Mouse (Mus musculus): ENCODE measurements around the gene Sulf2. TPM values are rescaled to one million over a fixed set of nuclear protein-coding genes. Genes with fewer than 3 reads are reported as not detected.

The Sulf2 gene
- polyA plus RNA-seq, 1 experiment from 2014 or later: 235 TPM

GRCm38 (mm10) chr2:166142561-166143112, 12.8 kb downstream of the Sulf2 start:
- Histone ChIP-seq H3K9ac (replicated peaks; ENCODE audit: low read depth, low read length) (no peak overlapping the region), H3K9me3 (ENCODE audit: control insufficient read depth, low read depth, low read length) (no peaks in the 10 kb centered on the region), H3K4me1 (ENCODE audit: control insufficient read depth, insufficient read depth, low read length) (peaks cover 20% of the 10 kb centered on the region), H3K36me3 (ENCODE audit: control insufficient read depth, insufficient read depth, low read length) (0 out of 2 replicates have a peak, but pooled peaks cover 3% of the 10 kb centered on the region), H3K27ac (ENCODE audit: low read length) (peak overlapping the region; percentile 66; the same call in 1 of the 2 replicates), H3K27me3 (ENCODE audit: control insufficient read depth, insufficient read depth, low read length) (no peaks in the 10 kb centered on the region), H3K4me3 (ENCODE audit: low read depth, low read length) (no peak overlapping the region), H3K4me2 (replicated peaks; ENCODE audit: low read depth, low read length) (no peak overlapping the region)
- peak; percentile 12; the same call in 1 of the 2 replicates for ATAC-seq (ENCODE audit: insufficient number of reproducible peaks, insufficient read depth, low FRiP score, low read depth)
- 64% methylated on average over 19 of the region's 19 CpGs for WGBS

GRCm38 (mm10) chr2:166141910-166142309, 13.6 kb downstream of the Sulf2 start:
- ATAC-seq (ENCODE audit: insufficient number of reproducible peaks, insufficient read depth, low FRiP score, low read depth): no peak
- Histone ChIP-seq H3K36me3 (ENCODE audit: control insufficient read depth, insufficient read depth, low read length) (0 out of 2 replicates have a peak, but pooled peaks cover 3% of the 10 kb centered on the region), H3K9ac (replicated peaks; ENCODE audit: low read depth, low read length) (no peak overlapping the region), H3K4me1 (ENCODE audit: control insufficient read depth, insufficient read depth, low read length) (peaks cover 17% of the 10 kb centered on the region), H3K27ac (ENCODE audit: low read length) (no peak overlapping the region), H3K9me3 (ENCODE audit: control insufficient read depth, low read depth, low read length) (no peaks in the 10 kb centered on the region), H3K4me2 (replicated peaks; ENCODE audit: low read depth, low read length) (no peak overlapping the region), H3K27me3 (ENCODE audit: control insufficient read depth, insufficient read depth, low read length) (no peaks in the 10 kb centered on the region), H3K4me3 (ENCODE audit: low read depth, low read length) (no peak overlapping the region)
- WGBS: 76% methylated on average over 1 of the region's 1 CpGs

GRCm38 (mm10) chr2:166141039-166141438, 14.4 kb downstream of the Sulf2 start:
- H3K36me3 ChIP-seq (ENCODE audit: control insufficient read depth, insufficient read depth, low read length): 0 out of 2 replicates have a peak, but pooled peaks cover 3% of the 10 kb centered on the region
- H3K27ac ChIP-seq (ENCODE audit: low read length): no peak overlapping the region

GRCm38 (mm10) chr2:166140427-166140826, 15.0 kb downstream of the Sulf2 start:
- WGBS: 74% methylated on average over 9 of the region's 9 CpGs
- H3K4me2 ChIP-seq (replicated peaks; ENCODE audit: low read depth, low read length): no peak overlapping the region
- H3K27ac ChIP-seq (ENCODE audit: low read length): no peak overlapping the region
- H3K9me3 ChIP-seq (ENCODE audit: control insufficient read depth, low read depth, low read length): no peaks in the 10 kb centered on the region
- no peak overlapping the region for H3K9ac ChIP-seq (replicated peaks; ENCODE audit: low read depth, low read length)
- no peak overlapping the region for H3K4me3 ChIP-seq (ENCODE audit: low read depth, low read length)
- no peaks in the 10 kb centered on the region for H3K27me3 ChIP-seq (ENCODE audit: control insufficient read depth, insufficient read depth, low read length)
- no peaks in the 10 kb centered on the region for H3K36me3 ChIP-seq (ENCODE audit: control insufficient read depth, insufficient read depth, low read length)
- peaks cover 18% of the 10 kb centered on the region for H3K4me1 ChIP-seq (ENCODE audit: control insufficient read depth, insufficient read depth, low read length)
- ATAC-seq (ENCODE audit: insufficient number of reproducible peaks, insufficient read depth, low FRiP score, low read depth): no peak

More at GRCm38 (mm10) chr2:166141039-166141438, 14.4 kb downstream of the Sulf2 start:
- Histone ChIP-seq H3K9ac (replicated peaks; ENCODE audit: low read depth, low read length) (no peak overlapping the region), H3K27me3 (ENCODE audit: control insufficient read depth, insufficient read depth, low read length) (no peaks in the 10 kb centered on the region), H3K4me2 (replicated peaks; ENCODE audit: low read depth, low read length) (no peak overlapping the region), H3K4me3 (ENCODE audit: low read depth, low read length) (no peak overlapping the region), H3K4me1 (ENCODE audit: control insufficient read depth, insufficient read depth, low read length) (peaks cover 14% of the 10 kb centered on the region), H3K9me3 (ENCODE audit: control insufficient read depth, low read depth, low read length) (no peaks in the 10 kb centered on the region)
- no peak for ATAC-seq (ENCODE audit: insufficient number of reproducible peaks, insufficient read depth, low FRiP score, low read depth)
- 88% methylated on average over 6 of the region's 6 CpGs for WGBS

- no peaks in the 10 kb centered on the region; the same call in 1 of the 2 replicates for H3K36me3 ChIP-seq (ENCODE audit: control insufficient read depth, insufficient read depth, low read length)
- H3K27me3 ChIP-seq (ENCODE audit: control insufficient read depth, insufficient read depth, low read length): no peaks in the 10 kb centered on the region
- peaks cover 13% of the 10 kb centered on the region for H3K4me1 ChIP-seq (ENCODE audit: control insufficient read depth, insufficient read depth, low read length)
- 67% methylated on average over 1 of the region's 1 CpGs for WGBS
- no peak overlapping the region for H3K9ac ChIP-seq (replicated peaks; ENCODE audit: low read depth, low read length)
- no peak overlapping the region for H3K27ac ChIP-seq (ENCODE audit: low read length)
- ATAC-seq (ENCODE audit: insufficient number of reproducible peaks, insufficient read depth, low FRiP score, low read depth): no peak
- no peaks in the 10 kb centered on the region for H3K9me3 ChIP-seq (ENCODE audit: control insufficient read depth, low read depth, low read length)
- no peak overlapping the region for H3K4me3 ChIP-seq (ENCODE audit: low read depth, low read length)
- H3K4me2 ChIP-seq (replicated peaks; ENCODE audit: low read depth, low read length): no peak overlapping the region
Observed at GRCm38 (mm10) chr2:166138308-166138707, 17.2 kb downstream of the Sulf2 start.

- Histone ChIP-seq H3K4me3 (ENCODE audit: low read depth, low read length) (no peak overlapping the region), H3K27me3 (ENCODE audit: control insufficient read depth, insufficient read depth, low read length) (no peaks in the 10 kb centered on the region), H3K4me1 (ENCODE audit: control insufficient read depth, insufficient read depth, low read length) (peaks cover 6% of the 10 kb centered on the region; the same call in 1 of the 2 replicates), H3K27ac (ENCODE audit: low read length) (no peak overlapping the region), H3K4me2 (replicated peaks; ENCODE audit: low read depth, low read length) (no peak overlapping the region), H3K9me3 (ENCODE audit: control insufficient read depth, low read depth, low read length) (no peaks in the 10 kb centered on the region), H3K9ac (replicated peaks; ENCODE audit: low read depth, low read length) (no peak overlapping the region), H3K36me3 (ENCODE audit: control insufficient read depth, insufficient read depth, low read length) (no peaks in the 10 kb centered on the region; the same call in 1 of the 2 replicates)
- no peak for ATAC-seq (ENCODE audit: insufficient number of reproducible peaks, insufficient read depth, low FRiP score, low read depth)
- WGBS: 82% methylated on average over 4 of the region's 4 CpGs
Observed at GRCm38 (mm10) chr2:166137467-166137866, 18.0 kb downstream of the Sulf2 start.

GRCm38 (mm10) chr2:166135711-166136485, 19.6 kb downstream of the Sulf2 start:
- no peak for ATAC-seq (ENCODE audit: insufficient number of reproducible peaks, insufficient read depth, low FRiP score, low read depth)
- H3K4me1 ChIP-seq (ENCODE audit: control insufficient read depth, insufficient read depth, low read length): peaks cover 4% of the 10 kb centered on the region; the same call in 1 of the 2 replicates
- H3K27me3 ChIP-seq (ENCODE audit: control insufficient read depth, insufficient read depth, low read length): no peaks in the 10 kb centered on the region
- 38% methylated on average over 16 of the region's 16 CpGs for WGBS
- H3K9ac ChIP-seq (replicated peaks; ENCODE audit: low read depth, low read length): no peak overlapping the region
- H3K4me3 ChIP-seq (ENCODE audit: low read depth, low read length): no peak overlapping the region
- H3K4me2 ChIP-seq (replicated peaks; ENCODE audit: low read depth, low read length): no peak overlapping the region
- no peak overlapping the region for H3K27ac ChIP-seq (ENCODE audit: low read length)
- H3K36me3 ChIP-seq (ENCODE audit: control insufficient read depth, insufficient read depth, low read length): peaks cover 7% of the 10 kb centered on the region
- no peaks in the 10 kb centered on the region for H3K9me3 ChIP-seq (ENCODE audit: control insufficient read depth, low read depth, low read length)

- WGBS: 85% methylated on average over 4 of the region's 4 CpGs
- Histone ChIP-seq H3K4me2 (replicated peaks; ENCODE audit: low read depth, low read length) (no peak overlapping the region), H3K27me3 (ENCODE audit: control insufficient read depth, insufficient read depth, low read length) (no peaks in the 10 kb centered on the region), H3K4me3 (ENCODE audit: low read depth, low read length) (no peak overlapping the region), H3K9me3 (ENCODE audit: control insufficient read depth, low read depth, low read length) (no peaks in the 10 kb centered on the region), H3K36me3 (ENCODE audit: control insufficient read depth, insufficient read depth, low read length) (peaks cover 31% of the 10 kb centered on the region), H3K4me1 (ENCODE audit: control insufficient read depth, insufficient read depth, low read length) (no peaks in the 10 kb centered on the region), H3K27ac (ENCODE audit: low read length) (no peak overlapping the region), H3K9ac (replicated peaks; ENCODE audit: low read depth, low read length) (no peak overlapping the region)
- ATAC-seq (ENCODE audit: insufficient number of reproducible peaks, insufficient read depth, low FRiP score, low read depth): no peak
Observed at GRCm38 (mm10) chr2:166128756-166129155, 26.7 kb downstream of the Sulf2 start.

All from stomach, embryonic 14.5 days (tissue).